Mouse (Mus musculus) intestine, embryonic 14.5 days (tissue): ENCODE measurements around the gene Pipox. TPM values are rescaled to one million over a fixed set of nuclear protein-coding genes. Genes with fewer than 3 reads are reported as not detected.

Experiments used
- ATAC-seq: fragments of 200-750 bp; cut with Nextera tagmentation; replicated peaks from 2 replicates; pipeline ENCODE4 v1.8.0; 2017; ENCODE audit warnings: low read depth, moderate number of reproducible peaks, moderate TSS enrichment, moderate library complexity; ENCODE audit not compliant: low FRiP score, low TSS enrichment
- DNase-seq: peaks from one replicate; pipeline ENCODE4 v3.0.0-alpha.2; 2018; ENCODE audit warnings: low spot score
- H3K27ac ChIP-seq: fragments of 300-500 bp; sonication (generic); 2 replicates; pipeline ENCODE4 v1.5.1; 2014; ENCODE audit warnings: low read depth, mild to moderate bottlenecking, control low read depth
- H3K27me3 ChIP-seq: fragments of 300-500 bp; sonication (generic); replicated peaks from 2 replicates; pipeline ENCODE4 v1.6.1; 2014; ENCODE audit warnings: low read length, control low read depth; ENCODE audit not compliant: control insufficient read depth, insufficient read depth
- H3K36me3 ChIP-seq: fragments of 300-500 bp; sonication (generic); 2 replicates; pipeline ENCODE4 v1.6.1; 2014; ENCODE audit warnings: low read length, control low read depth; ENCODE audit not compliant: control insufficient read depth, insufficient read depth
- H3K4me1 ChIP-seq: fragments of 300-500 bp; sonication (generic); replicated peaks from 2 replicates; pipeline ENCODE4 v1.6.1; 2014; ENCODE audit warnings: low read length, control low read depth, mixed read lengths; ENCODE audit not compliant: control insufficient read depth, insufficient read depth
- H3K4me2 ChIP-seq: fragments of 300-500 bp; sonication (generic); 2 replicates; pipeline ENCODE4 v1.6.1; 2014; ENCODE audit warnings: low read length
- H3K4me3 ChIP-seq: fragments of 300-500 bp; sonication (generic); 2 replicates; pipeline ENCODE4 v1.5.1; 2014; ENCODE audit warnings: low read depth, low read length, control low read depth, mixed read lengths
- H3K9ac ChIP-seq: fragments of 300-500 bp; sonication (generic); 2 replicates; pipeline ENCODE4 v1.6.1; 2014; ENCODE audit warnings: mild to moderate bottlenecking, low read length
- H3K9me3 ChIP-seq: fragments of 300-500 bp; sonication (generic); 2 replicates; pipeline ENCODE4 v1.6.1; 2016; ENCODE audit warnings: low read length, control low read depth; ENCODE audit not compliant: control insufficient read depth
- WGBS: fragments of 180-500 bp; shearing (Covaris S2); extraction: QIAGEN DNeasy Blood & Tissue Kit; methylation state at CpG from one replicate; pipeline ENCODE4 v1.1.7; 2014; 5-methylcytosine and 5-hydroxymethylcytosine counted together
- polyA plus RNA-seq: library from polyadenylated mRNA; unstranded; fragments of >200 nt; fragmentation: Nextera tagmentation; extraction: Ambion mirVana; gene quantifications from 2 replicates; pipeline ENCODE4 v1.2.1, GENCODE M21; 2014

The Pipox gene
- polyA plus RNA-seq, 1 experiment from 2014 or later = 9.2 TPM

- no peaks in the 10 kb centered on the region for H3K9me3 ChIP-seq
- no peak overlapping the region for H3K9ac ChIP-seq
- DNase-seq (peak; percentile 58), ATAC-seq (no peak)
- peak overlapping the region; percentile 93 for H3K4me2 ChIP-seq
- H3K27ac ChIP-seq = no peak overlapping the region
- peaks cover 7% of the 10 kb centered on the region for H3K4me1 ChIP-seq
- peaks cover 77% of the 10 kb centered on the region for H3K27me3 ChIP-seq
- no peaks in the 10 kb centered on the region for H3K36me3 ChIP-seq
- WGBS = 2% methylated on average over 41 of the region's 41 CpGs
- peak overlapping the region; percentile 43 for H3K4me3 ChIP-seq
These were observed 37.9 kb upstream of the Pipox start for GRCm38 (mm10) chr11:77931541-77932433.

- Histone ChIP-seq H3K4me2 (peak within 1 kb of the TSS; percentile 93), H3K9me3 (no peaks in the 10 kb centered on the region), H3K4me1 (peaks cover 7% of the 10 kb centered on the region), H3K27me3 (peaks cover 72% of the 10 kb centered on the region), H3K27ac (no peak within 1 kb of the TSS), H3K4me3 (peak within 1 kb of the TSS; percentile 43), H3K9ac (no peak within 1 kb of the TSS), H3K36me3 (no peaks in the 10 kb centered on the region)
- ATAC-seq = peak; percentile 70
- under 1% methylated on average over 84 of the region's 94 CpGs for WGBS
- DNase-seq = peak; percentile 90
These were observed 37.0 kb upstream of the Pipox start, which contains the start of gene Sez6 for GRCm38 (mm10) chr11:77930751-77931540. Gene Sez6, plus strand, starts transcription at chr11:77930800.

- 63% methylated on average over 5 of the region's 5 CpGs for WGBS
- Histone ChIP-seq H3K4me2 (no peak overlapping the region), H3K4me1 (peaks cover 7% of the 10 kb centered on the region), H3K36me3 (no peaks in the 10 kb centered on the region), H3K9ac (no peak overlapping the region), H3K27me3 (peaks cover 41% of the 10 kb centered on the region), H3K9me3 (no peaks in the 10 kb centered on the region), H3K27ac (no peak overlapping the region), H3K4me3 (no peak overlapping the region)
- DNase-seq (no peak), ATAC-seq (no peak)
These were observed 33.9 kb upstream of the Pipox start for GRCm38 (mm10) chr11:77927837-77928236.

- Histone ChIP-seq H3K9me3 (no peaks in the 10 kb centered on the region), H3K9ac (no peak overlapping the region), H3K27me3 (peaks cover 30% of the 10 kb centered on the region), H3K4me1 (peaks cover 6% of the 10 kb centered on the region), H3K4me2 (no peak overlapping the region), H3K36me3 (no peaks in the 10 kb centered on the region), H3K4me3 (no peak overlapping the region), H3K27ac (no peak overlapping the region)
- 8% methylated on average over 9 of the region's 9 CpGs for WGBS
- ATAC-seq (no peak), DNase-seq (no peak)
These were observed 32.8 kb upstream of the Pipox start for GRCm38 (mm10) chr11:77926666-77927065.

- H3K9me3 ChIP-seq = no peaks in the 10 kb centered on the region
- H3K9ac ChIP-seq = no peak overlapping the region
- H3K36me3 ChIP-seq = no peaks in the 10 kb centered on the region
- ATAC-seq (no peak), DNase-seq (no peak)
- H3K27ac ChIP-seq = no peak overlapping the region
- no peak overlapping the region for H3K4me3 ChIP-seq
- 33% methylated on average over 9 of the region's 9 CpGs for WGBS
- H3K27me3 ChIP-seq = peaks cover 23% of the 10 kb centered on the region
- no peak overlapping the region for H3K4me2 ChIP-seq
- H3K4me1 ChIP-seq = no peaks in the 10 kb centered on the region
These were observed 32.2 kb upstream of the Pipox start for GRCm38 (mm10) chr11:77925836-77926657.

- 74% methylated on average over 4 of the region's 4 CpGs for WGBS
- ATAC-seq (no peak), DNase-seq (no peak)
- H3K27me3 ChIP-seq = peaks cover 7% of the 10 kb centered on the region; the same call in 1 of the 2 replicates
- no peak overlapping the region for H3K27ac ChIP-seq
- H3K9ac ChIP-seq = no peak overlapping the region
- no peak overlapping the region for H3K4me3 ChIP-seq
- no peak overlapping the region for H3K4me2 ChIP-seq
- no peaks in the 10 kb centered on the region for H3K9me3 ChIP-seq
- H3K4me1 ChIP-seq = no peaks in the 10 kb centered on the region
- no peaks in the 10 kb centered on the region for H3K36me3 ChIP-seq
These were observed 29.4 kb upstream of the Pipox start for GRCm38 (mm10) chr11:77923285-77923684.

- ATAC-seq (no peak), DNase-seq (no peak)
- Histone ChIP-seq H3K27me3 (peaks cover 46% of the 10 kb centered on the region), H3K4me2 (no peak overlapping the region), H3K9me3 (no peaks in the 10 kb centered on the region), H3K27ac (no peak overlapping the region), H3K9ac (no peak overlapping the region), H3K36me3 (no peaks in the 10 kb centered on the region), H3K4me3 (no peak overlapping the region), H3K4me1 (no peaks in the 10 kb centered on the region)
- WGBS = 47% methylated on average over 10 of the region's 10 CpGs
These were observed 23.3 kb upstream of the Pipox start for GRCm38 (mm10) chr11:77917166-77917565.

GRCm38 (mm10) chr11:77916741-77917140 lies 22.8 kb upstream of the Pipox start:
- 75% methylated on average over 4 of the region's 4 CpGs for WGBS
- H3K4me2 ChIP-seq = no peak overlapping the region
- ATAC-seq (no peak), DNase-seq (no peak)
- H3K36me3 ChIP-seq = no peaks in the 10 kb centered on the region
- no peaks in the 10 kb centered on the region for H3K4me1 ChIP-seq
- H3K27me3 ChIP-seq = peaks cover 47% of the 10 kb centered on the region
- H3K4me3 ChIP-seq = no peak overlapping the region
- H3K27ac ChIP-seq = no peak overlapping the region
- H3K9me3 ChIP-seq = no peaks in the 10 kb centered on the region
- H3K9ac ChIP-seq = no peak overlapping the region
